In the genomic region with DNA sequence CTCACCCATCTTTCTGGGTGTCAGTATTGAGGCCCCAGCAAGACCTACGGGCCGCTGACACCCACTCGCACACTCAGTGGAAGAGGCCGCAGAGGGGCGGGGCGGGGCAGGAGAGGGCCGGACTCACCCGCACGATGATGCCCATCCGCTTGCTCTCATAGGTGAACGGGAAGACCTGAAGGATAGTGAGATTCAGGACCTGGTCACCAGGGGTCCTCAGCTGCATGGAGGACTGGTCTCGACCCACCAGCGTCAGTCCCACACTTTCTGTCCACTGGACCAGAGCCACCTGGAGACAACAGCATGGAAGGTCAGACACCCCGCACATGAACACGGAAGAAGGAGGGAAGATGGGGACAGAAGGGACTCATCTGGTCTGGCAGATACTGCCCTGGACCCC, we compare ENCODE assay signal across 29 mouse cellular contexts.
A peak's percentile ranks its signal among the peaks of the same experiment; 100 is the strongest.
DNase-seq lines count a peak whose midpoint lies in the region; ATAC-seq and TF ChIP-seq lines count a peak whose summit lies in the region.
"Had no signal": no experiment of that assay in that cellular context is flagged by ENCODE, and none has a peak within 500 bp of the region (broad histone marks: within the 10 kb centered on the region; RNA-seq: fewer than 3 reads in every experiment).

No protein-coding gene starts in this region.

- no peak overlapping the region for H3K9ac ChIP-seq in kidney, embryonic 14.5 days (ENCODE audit: low read depth, low read length)
- no peak overlapping the region for H3K9ac ChIP-seq in kidney, embryonic 15.5 days
- H3K9ac ChIP-seq in lung, postnatal 0 days (replicated peaks; ENCODE audit: low read depth), result no peak overlapping the region
- no peak overlapping the region for H3K9ac ChIP-seq in ES-Bruce4 (ENCODE audit: low read depth, poor library complexity, severe bottlenecking)
- H3K9ac ChIP-seq: embryonic facial prominence, embryonic 15.5 days; forebrain, embryonic 12.5 days; hindbrain, embryonic 13.5 days; liver, embryonic 15.5 days; neural tube, embryonic 13.5 days had no signal

- DNase-seq in cerebellum, postnatal 10 days, result peak; percentile 36 to 50
- no peak for DNase-seq in cerebellum, adult 11 months
- no peak for DNase-seq in lung, postnatal 0 days (ENCODE audit: low spot score)
- no peak for DNase-seq in lung, adult 18-20 months
- DNase-seq in layer of hippocampus, postnatal 25 days (ENCODE audit: extremely low spot score in 1 of 2, low spot score in 1 of 2), result no peak
- DNase-seq: adrenal gland, postnatal 25 days; cerebellum, adult 2 months; cerebellum, postnatal 25 days; gastrocnemius, postnatal 14 days; heart, adult 11 months; heart, postnatal 4 days; kidney, adult 2 months; kidney, postnatal 36 days; layer of hippocampus, postnatal 36 days; left cerebral cortex, postnatal 4 days; lung, postnatal 4 days had no signal

- no peaks in the 10 kb centered on the region for H3K4me1 ChIP-seq in kidney, embryonic 14.5 days (ENCODE audit: control insufficient read depth, insufficient read depth, low read length)
- H3K4me1 ChIP-seq in kidney, embryonic 15.5 days, result peaks cover 10% of the 10 kb centered on the region; the same call in 1 of the 2 replicates
- no peaks in the 10 kb centered on the region for H3K4me1 ChIP-seq in lung, postnatal 0 days (ENCODE audit: insufficient read depth, low read depth, low read length)
- no peaks in the 10 kb centered on the region for H3K4me1 ChIP-seq in ES-Bruce4 (ENCODE audit: control insufficient read depth, insufficient read depth, low read length)
- H3K4me1 ChIP-seq: embryonic facial prominence, embryonic 15.5 days; forebrain, embryonic 12.5 days; hindbrain, embryonic 13.5 days; liver, embryonic 15.5 days; neural tube, embryonic 13.5 days had no signal

- TF ChIP-seq POLR2A in ES-Bruce4 (IDR thresholded peaks at IDR 0.05; ENCODE audit: insufficient read depth, low read length), result no peak

- no peak overlapping the region for H3K4me2 ChIP-seq in kidney, embryonic 14.5 days (replicated peaks; ENCODE audit: low read depth, low read length)
- no peak overlapping the region; the same call in 1 of the 2 replicates for H3K4me2 ChIP-seq in kidney, embryonic 15.5 days
- H3K4me2 ChIP-seq in lung, postnatal 0 days (replicated peaks; ENCODE audit: low read depth, low read length), result no peak overlapping the region
- H3K4me2 ChIP-seq: embryonic facial prominence, embryonic 15.5 days; forebrain, embryonic 12.5 days; heart, embryonic 11.5 days; hindbrain, embryonic 13.5 days; liver, embryonic 15.5 days; neural tube, embryonic 13.5 days had no signal

- H3K27ac ChIP-seq in kidney, embryonic 14.5 days (ENCODE audit: low read depth, low read length), result no peak overlapping the region
- H3K27ac ChIP-seq in kidney, embryonic 15.5 days, result no peak overlapping the region
- no peak overlapping the region for H3K27ac ChIP-seq in lung, postnatal 0 days (ENCODE audit: low read length)
- no peak overlapping the region for H3K27ac ChIP-seq in ES-Bruce4 (ENCODE audit: insufficient read depth, low read length)
- H3K27ac ChIP-seq: embryonic facial prominence, embryonic 10.5 days; embryonic facial prominence, embryonic 15.5 days; forebrain, embryonic 12.5 days; hindbrain, embryonic 13.5 days; liver, embryonic 15.5 days; neural tube, embryonic 13.5 days had no signal

- H3K9me3 ChIP-seq in kidney, embryonic 14.5 days (ENCODE audit: control insufficient read depth, low read length), result no peaks in the 10 kb centered on the region
- H3K9me3 ChIP-seq in kidney, embryonic 15.5 days (replicated peaks), result no peaks in the 10 kb centered on the region
- H3K9me3 ChIP-seq in lung, postnatal 0 days (ENCODE audit: low read length), result no peaks in the 10 kb centered on the region
- H3K9me3 ChIP-seq in ES-Bruce4 (replicated peaks; ENCODE audit: control insufficient read depth, insufficient read depth, low read length, poor library complexity, severe bottlenecking), result no peaks in the 10 kb centered on the region
- H3K9me3 ChIP-seq: embryonic facial prominence, embryonic 10.5 days; embryonic facial prominence, embryonic 15.5 days; forebrain, embryonic 12.5 days; hindbrain, embryonic 13.5 days; liver, embryonic 15.5 days; megakaryocyte, embryonic 14.5 days; neural tube, embryonic 13.5 days had no signal

- no peaks in the 10 kb centered on the region for H3K36me3 ChIP-seq in kidney, embryonic 14.5 days (ENCODE audit: control insufficient read depth, insufficient read depth, low read length)
- H3K36me3 ChIP-seq in kidney, embryonic 15.5 days, result no peaks in the 10 kb centered on the region
- no peaks in the 10 kb centered on the region for H3K36me3 ChIP-seq in lung, postnatal 0 days (ENCODE audit: insufficient read depth, low read length)
- no peaks in the 10 kb centered on the region for H3K36me3 ChIP-seq in ES-Bruce4 (ENCODE audit: control insufficient read depth, insufficient read depth, low read length, poor library complexity, severe bottlenecking)
- H3K36me3 ChIP-seq: embryonic facial prominence, embryonic 10.5 days; liver, embryonic 15.5 days had no signal

- 60% methylated on average over 15 of the region's 15 CpGs for WGBS in kidney, embryonic 14.5 days
- WGBS in kidney, embryonic 15.5 days, result 54% methylated on average over 15 of the region's 15 CpGs
- WGBS in lung, postnatal 0 days, result 60% methylated on average over 15 of the region's 15 CpGs

- no peak overlapping the region for H3K4me3 ChIP-seq in kidney, embryonic 14.5 days (ENCODE audit: low read length)
- no peak overlapping the region for H3K4me3 ChIP-seq in kidney, embryonic 15.5 days (replicated peaks)
- no peak overlapping the region for H3K4me3 ChIP-seq in lung, postnatal 0 days (ENCODE audit: low read depth, low read length)
- no peak overlapping the region for H3K4me3 ChIP-seq in ES-Bruce4 (ENCODE audit: low read depth, low read length)
- H3K4me3 ChIP-seq: embryonic facial prominence, embryonic 10.5 days; embryonic facial prominence, embryonic 15.5 days; forebrain, embryonic 12.5 days; hindbrain, embryonic 13.5 days; liver, embryonic 15.5 days; megakaryocyte, embryonic 14.5 days; neural tube, embryonic 13.5 days had no signal

- ATAC-seq in kidney, embryonic 14.5 days (ENCODE audit: low FRiP score, low TSS enrichment), result peak; percentile 38; the same call in 1 of the 2 replicates
- no peak for ATAC-seq in kidney, embryonic 15.5 days (replicated peaks; ENCODE audit: low FRiP score)
- no peak for ATAC-seq in lung, postnatal 0 days
- ATAC-seq: inflammation-experienced regulatory T-cells, adult 6 months; Patski had no signal

- TF ChIP-seq CTCF in lung, postnatal 0 days (IDR thresholded peaks at IDR 0.05), result peak; percentile 4; the same call in 1 of the 2 replicates
- TF ChIP-seq CTCF in ES-Bruce4 (IDR thresholded peaks at IDR 0.05; ENCODE audit: low read depth, low read length), result peak; percentile 55

- TF ChIP-seq EP300 in lung, postnatal 0 days (IDR thresholded peaks at IDR 0.05), result no peak
- no peak for TF ChIP-seq EP300 in ES-Bruce4 (IDR thresholded peaks at IDR 0.05; ENCODE audit: insufficient read depth, low read depth, low read length)

- no peaks in the 10 kb centered on the region for H3K27me3 ChIP-seq in kidney, embryonic 14.5 days (ENCODE audit: control insufficient read depth, insufficient read depth, low read length)
- H3K27me3 ChIP-seq in kidney, embryonic 15.5 days, result no peaks in the 10 kb centered on the region
- H3K27me3 ChIP-seq in lung, postnatal 0 days (replicated peaks; ENCODE audit: insufficient read depth, low read length), result no peaks in the 10 kb centered on the region
- H3K27me3 ChIP-seq in ES-Bruce4 (ENCODE audit: control insufficient read depth, insufficient read depth, low read length, poor library complexity, severe bottlenecking), result no peaks in the 10 kb centered on the region
- H3K27me3 ChIP-seq: embryonic facial prominence, embryonic 15.5 days; forebrain, embryonic 12.5 days; liver, embryonic 15.5 days; neural tube, embryonic 13.5 days; Patski had no signal

Comparison
In these comparisons a context has a peak if more than half of its experiments do, and no peak if none do; other contexts are left out.
1. DNase-seq: peak in cerebellum, postnatal 10 days (2 of 2); none in cerebellum, adult 11 months (single experiment), lung, postnatal 0 days (single experiment), lung, adult 18-20 months (0 of 2) and layer of hippocampus, postnatal 25 days (0 of 2).